Mouse (Mus musculus) ES-Bruce4 (cell line): ENCODE results near the gene Galnt12. TPM values are rescaled to one million over a fixed set of nuclear protein-coding genes. Genes with fewer than 3 reads are reported as not detected.

Experiments
- H3K27ac ChIP-seq: 2 replicates; pipeline ENCODE4 v1.5.1; 2012; ENCODE audit warnings: low read length, inconsistent platforms; ENCODE audit not compliant: insufficient read depth
- H3K27me3 ChIP-seq: 2 replicates; pipeline ENCODE4 v1.6.1; 2012; ENCODE audit warnings: mild to moderate bottlenecking, low read length, inconsistent platforms; ENCODE audit not compliant: control insufficient read depth, poor library complexity, insufficient read depth, severe bottlenecking
- H3K36me3 ChIP-seq: 2 replicates; pipeline ENCODE4 v1.6.1; 2012; ENCODE audit warnings: inconsistent platforms, mild to moderate bottlenecking, low read length, moderate library complexity; ENCODE audit not compliant: control insufficient read depth, poor library complexity, insufficient read depth, severe bottlenecking
- H3K4me1 ChIP-seq: one replicate; pipeline ENCODE4 v1.8.1; 2011; ENCODE audit warnings: low read length; ENCODE audit not compliant: control insufficient read depth, insufficient read depth
- H3K4me3 ChIP-seq: 2 replicates; pipeline ENCODE4 v1.5.1; 2011; ENCODE audit warnings: low read depth, mild to moderate bottlenecking, low read length
- H3K9ac ChIP-seq: 2 replicates; pipeline ENCODE4 v1.6.1; 2012; ENCODE audit warnings: low read depth, mild to moderate bottlenecking, inconsistent platforms; ENCODE audit not compliant: poor library complexity, severe bottlenecking
- H3K9me3 ChIP-seq: replicated peaks from 2 replicates; pipeline ENCODE4 v1.6.1; 2012; ENCODE audit warnings: mild to moderate bottlenecking, low read length, inconsistent platforms; ENCODE audit not compliant: control insufficient read depth, poor library complexity, insufficient read depth, severe bottlenecking
- CTCF ChIP-seq: IDR thresholded peaks from one replicate; pipeline ENCODE4 v1.8.1; 2011; ENCODE audit warnings: low read depth, low read length
- EP300 ChIP-seq: IDR thresholded peaks from 2 replicates; pipeline ENCODE4 v1.6.1; 2011; ENCODE audit warnings: low read depth, low read length; ENCODE audit not compliant: insufficient read depth
- POLR2A ChIP-seq: IDR thresholded peaks from one replicate; pipeline ENCODE4 v1.8.1; 2011; ENCODE audit warnings: low read length; ENCODE audit not compliant: insufficient read depth
- polyA plus RNA-seq: library from polyadenylated mRNA; stranded (reverse); fragments of >200 nt; gene quantifications from 2 replicates; pipeline ENCODE4 v1.2.4, GENCODE M21; 2011; ENCODE audit warnings: low read depth; ENCODE audit not compliant: missing spikeins, insufficient read depth, insufficient read length

Galnt12 gene
- polyA plus RNA-seq, 1 experiment = 4.9 TPM

DNA sequence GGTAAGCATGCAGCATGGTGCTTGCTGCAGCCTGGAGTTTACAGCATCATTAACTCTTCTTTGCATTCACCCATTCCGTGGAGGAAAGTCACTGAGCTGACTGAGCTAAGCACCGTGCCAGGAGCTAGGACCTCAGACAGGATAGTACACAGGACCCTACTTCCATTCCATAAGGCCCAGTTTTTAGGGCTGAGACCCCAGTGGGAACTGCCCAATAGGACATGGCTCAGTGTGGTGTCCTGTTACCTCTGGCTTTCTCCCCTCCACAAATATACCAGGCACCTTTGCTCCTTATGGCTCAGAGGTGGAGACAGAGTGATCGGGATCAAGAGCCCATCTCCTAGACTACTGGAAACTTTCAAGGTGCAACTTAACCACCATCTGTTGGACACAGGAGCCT is 59.1 kb downstream of the Galnt12 start:
- Histone ChIP-seq H3K9ac (no peak overlapping the region), H3K9me3 (no peaks in the 10 kb centered on the region), H3K4me1 (no peaks in the 10 kb centered on the region), H3K36me3 (no peaks in the 10 kb centered on the region), H3K27me3 (no peaks in the 10 kb centered on the region; the same call in 1 of the 2 replicates), H3K27ac (no peak overlapping the region), H3K4me3 (no peak overlapping the region)
- TF ChIP-seq EP300 (no peak), POLR2A (no peak), CTCF (no peak)

DNA sequence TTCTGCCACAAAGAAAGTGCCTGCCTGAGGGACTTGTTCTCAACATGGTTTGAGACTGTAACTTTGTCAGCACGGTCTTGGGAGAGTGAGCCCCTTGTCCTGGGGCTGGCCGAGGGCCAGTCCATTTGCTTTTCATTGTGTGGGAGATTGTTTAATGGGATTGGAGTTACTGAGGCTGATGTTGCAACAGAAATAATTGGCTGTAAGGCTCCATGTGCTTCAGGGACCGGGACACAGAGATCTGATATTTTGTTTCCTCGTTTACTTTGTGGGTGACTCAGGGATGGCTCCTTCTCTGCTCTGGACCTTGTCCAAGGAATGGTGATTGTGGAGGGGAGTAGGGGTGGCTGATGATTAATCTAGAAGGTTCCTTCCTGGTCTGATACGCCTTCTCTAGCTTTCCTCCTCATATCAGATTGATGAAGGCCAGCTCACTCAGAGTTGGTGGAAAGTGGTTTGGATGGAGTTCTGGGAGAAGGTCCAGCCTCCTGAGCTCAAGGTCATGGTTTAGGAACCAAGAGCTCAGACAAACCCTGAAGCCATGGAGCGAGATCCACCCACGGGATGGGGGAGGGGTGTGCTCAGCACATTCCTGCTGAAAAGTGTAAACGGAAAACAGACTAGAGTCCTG is 60.0 kb downstream of the Galnt12 start:
- no peaks in the 10 kb centered on the region for H3K4me1 ChIP-seq
- H3K36me3 ChIP-seq = no peaks in the 10 kb centered on the region
- no peak overlapping the region for H3K9ac ChIP-seq
- TF ChIP-seq POLR2A = no peak
- no peak for TF ChIP-seq CTCF
- TF ChIP-seq EP300 = no peak
- no peak overlapping the region for H3K27ac ChIP-seq
- H3K9me3 ChIP-seq = no peaks in the 10 kb centered on the region
- H3K4me3 ChIP-seq = no peak overlapping the region
- H3K27me3 ChIP-seq = no peaks in the 10 kb centered on the region

DNA sequence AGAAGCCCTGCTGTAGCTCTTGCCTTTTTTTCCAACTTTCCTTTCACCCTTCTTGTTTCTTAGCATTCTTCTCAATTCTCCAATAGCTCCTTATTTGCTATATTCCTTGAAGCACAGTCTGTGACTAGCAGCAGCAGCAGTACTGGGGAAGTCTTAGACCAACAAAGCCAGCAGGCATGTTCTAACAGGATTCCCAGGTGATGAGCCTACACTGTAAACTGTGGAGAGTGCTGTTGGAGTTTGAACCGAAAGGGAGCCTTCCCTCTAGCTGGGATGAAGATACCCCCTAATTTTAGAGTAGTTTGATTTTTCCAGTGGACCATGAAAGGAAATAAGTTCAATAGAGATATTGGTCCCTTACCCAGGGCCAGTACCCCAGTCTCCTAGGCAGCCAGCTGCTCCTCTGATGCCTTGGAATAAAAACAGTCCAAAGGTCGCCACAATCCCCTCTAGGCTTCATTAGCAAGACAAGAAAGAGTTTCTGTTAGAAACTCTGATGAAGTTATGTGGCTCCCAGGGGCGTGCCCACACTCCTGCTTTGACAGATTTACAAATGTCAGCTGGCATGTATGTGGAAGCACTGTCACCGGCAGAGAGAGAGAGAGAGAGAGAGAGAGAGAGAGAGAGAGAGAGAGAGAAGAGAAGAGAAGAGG is 69.5 kb downstream of the Galnt12 start:
- Histone ChIP-seq H3K9ac (no peak overlapping the region), H3K27ac (no peak overlapping the region), H3K4me1 (peaks cover 1% of the 10 kb centered on the region), H3K27me3 (no peaks in the 10 kb centered on the region), H3K9me3 (no peaks in the 10 kb centered on the region), H3K4me3 (no peak overlapping the region), H3K36me3 (no peaks in the 10 kb centered on the region)
- TF ChIP-seq POLR2A (no peak), CTCF (no peak), EP300 (no peak)

DNA sequence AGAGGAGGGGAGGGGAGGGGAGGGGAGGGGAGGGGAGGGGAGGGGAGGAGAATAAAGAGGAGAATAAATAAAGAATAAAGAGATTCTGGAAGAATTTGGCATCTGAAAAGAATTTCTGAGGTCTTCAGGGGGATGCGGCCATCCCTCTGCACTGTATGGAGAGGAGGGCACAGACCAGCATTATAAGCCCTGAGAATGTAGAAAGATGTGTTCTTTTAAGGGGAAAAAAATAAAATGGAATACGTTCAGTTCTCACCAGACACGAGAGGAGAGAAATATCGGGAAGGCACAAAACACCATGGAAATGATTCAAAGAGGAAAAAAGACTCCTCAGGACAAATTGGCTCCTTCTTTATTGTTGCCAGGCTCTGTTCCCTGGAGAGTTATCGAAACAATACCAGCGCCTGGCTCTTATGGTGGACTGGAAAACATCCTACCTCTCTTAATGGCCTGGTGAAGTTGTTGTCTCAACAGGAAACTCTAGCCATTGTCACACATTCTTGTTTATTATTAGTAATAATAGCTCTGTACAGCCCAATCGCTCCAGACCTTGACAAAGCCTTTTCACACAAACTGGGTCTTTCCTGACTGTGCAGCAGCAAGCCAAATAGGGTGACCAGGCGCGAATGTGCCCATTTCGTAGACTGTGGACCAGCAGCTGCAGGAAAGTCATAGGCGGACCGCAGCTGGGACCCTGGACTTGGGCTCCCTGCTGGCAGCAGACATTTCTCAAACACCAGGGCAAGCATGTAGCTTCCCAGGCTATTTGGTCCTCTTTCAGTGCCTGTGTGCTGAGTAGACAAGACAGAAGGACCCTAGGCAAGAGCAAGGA is 70.3 kb downstream of the Galnt12 start:
- Histone ChIP-seq H3K36me3 (no peaks in the 10 kb centered on the region), H3K4me3 (no peak overlapping the region), H3K4me1 (peaks cover 1% of the 10 kb centered on the region), H3K27me3 (no peaks in the 10 kb centered on the region), H3K27ac (no peak overlapping the region), H3K9me3 (no peaks in the 10 kb centered on the region), H3K9ac (no peak overlapping the region)
- no peak for TF ChIP-seq CTCF
- TF ChIP-seq POLR2A = no peak
- TF ChIP-seq EP300 = no peak

DNA sequence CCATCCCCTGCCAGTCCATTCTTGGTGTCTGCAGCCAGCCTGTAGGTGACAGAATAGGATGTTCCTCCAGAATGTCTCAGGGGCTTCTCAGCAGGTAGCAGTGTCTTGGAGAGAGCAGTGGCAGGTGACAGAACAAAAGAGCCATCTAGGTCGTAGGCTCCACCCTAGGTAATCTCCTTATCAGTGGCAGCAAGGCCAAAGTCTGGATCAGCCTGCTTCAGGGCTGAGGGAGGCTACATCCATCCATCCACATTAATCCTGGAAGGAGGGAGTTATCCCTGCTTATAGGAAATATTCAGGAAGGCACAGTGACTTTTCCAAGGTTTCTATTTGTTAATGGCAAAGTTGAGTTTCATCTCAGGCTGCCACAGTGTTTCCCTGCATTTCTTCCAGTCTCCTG is 80.6 kb downstream of the Galnt12 start:
- Histone ChIP-seq H3K4me1 (no peaks in the 10 kb centered on the region), H3K36me3 (no peaks in the 10 kb centered on the region), H3K27ac (no peak overlapping the region), H3K9me3 (no peaks in the 10 kb centered on the region), H3K9ac (no peak overlapping the region), H3K4me3 (no peak overlapping the region), H3K27me3 (no peaks in the 10 kb centered on the region)
- no peak for TF ChIP-seq POLR2A
- TF ChIP-seq EP300 = no peak
- TF ChIP-seq CTCF = no peak

Other genes with a start within 250 kb of the Galnt12 start
- not detected in 2 replicates for gene Gabbr2, start 100.0 kb upstream of the Galnt12 start, polyA plus RNA-seq
- 1.6 and 2.8 TPM in 2 replicates for gene Anks6, start 34.5 kb upstream of the Galnt12 start, polyA plus RNA-seq
- 1.6 TPM in 1 of 2 replicates, not detected in the other for gene Col15a1, start 116.3 kb downstream of the Galnt12 start, polyA plus RNA-seq